Mouse (Mus musculus) layer of hippocampus, postnatal 36 days (tissue): Measurements from ENCODE around the gene Snx20. TPM values are rescaled to one million over a fixed set of nuclear protein-coding genes. Genes with fewer than 3 reads are reported as not detected.

Experiments
- DNase-seq, 2 experiments: peaks; one replicate each; pipeline ENCODE4 v3.0.0; 2022
- total RNA-seq, 2 experiments: library from RNA; stranded (reverse); gene quantifications; 2 replicates each; pipeline ENCODE4 v1.2.3; 2021

The Snx20 gene
- total RNA-seq, 2 experiments from 2014 or later: 1.2 to 1.6 TPM

DNA sequence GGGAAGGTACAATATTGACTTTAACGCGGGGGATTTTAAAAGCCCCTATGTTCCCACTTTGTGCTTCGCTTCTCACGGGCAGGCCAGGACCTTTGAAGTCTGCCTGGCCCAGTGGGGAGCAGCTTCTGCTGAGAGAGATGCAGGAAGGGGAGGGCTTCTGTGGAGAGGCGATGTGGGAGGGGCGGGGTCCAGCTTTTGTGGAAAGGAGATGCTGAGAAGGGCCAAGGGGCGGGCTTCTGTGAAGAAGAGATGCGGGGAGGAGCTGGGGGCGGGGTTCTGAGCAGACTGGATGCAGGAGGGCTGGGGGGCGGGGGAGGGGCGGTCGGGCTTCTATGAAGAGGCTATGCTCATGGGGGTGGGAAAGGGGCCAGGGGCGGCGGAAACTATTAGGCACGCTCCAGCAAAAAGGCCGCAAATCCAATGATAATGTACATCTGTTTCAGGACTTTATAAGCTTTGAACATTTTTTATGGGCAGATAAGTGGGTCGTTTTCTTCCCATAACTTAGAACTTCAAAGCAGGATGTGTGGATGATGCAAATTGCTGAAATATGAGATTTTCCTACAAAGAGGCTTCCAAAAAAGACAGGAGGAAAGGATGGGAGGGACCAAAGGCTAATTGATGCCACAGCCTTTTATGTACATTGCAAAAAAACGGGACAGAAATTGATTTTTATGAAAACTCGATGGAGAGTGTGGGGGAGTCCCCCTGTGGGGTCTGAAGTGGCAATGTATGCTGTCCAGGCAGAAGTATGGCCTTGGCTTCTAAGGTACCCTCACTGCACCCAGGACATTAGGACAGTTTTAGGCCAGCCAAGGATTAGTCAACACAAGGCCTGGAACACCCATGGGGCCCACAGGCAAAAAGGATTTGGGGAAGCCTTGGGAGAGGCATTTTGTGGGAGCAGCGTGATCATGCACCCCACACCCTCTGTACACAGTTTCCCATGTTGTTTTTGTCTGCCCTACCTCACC, 31.6 kb downstream of the Snx20 start:
- no peak for DNase-seq

DNA sequence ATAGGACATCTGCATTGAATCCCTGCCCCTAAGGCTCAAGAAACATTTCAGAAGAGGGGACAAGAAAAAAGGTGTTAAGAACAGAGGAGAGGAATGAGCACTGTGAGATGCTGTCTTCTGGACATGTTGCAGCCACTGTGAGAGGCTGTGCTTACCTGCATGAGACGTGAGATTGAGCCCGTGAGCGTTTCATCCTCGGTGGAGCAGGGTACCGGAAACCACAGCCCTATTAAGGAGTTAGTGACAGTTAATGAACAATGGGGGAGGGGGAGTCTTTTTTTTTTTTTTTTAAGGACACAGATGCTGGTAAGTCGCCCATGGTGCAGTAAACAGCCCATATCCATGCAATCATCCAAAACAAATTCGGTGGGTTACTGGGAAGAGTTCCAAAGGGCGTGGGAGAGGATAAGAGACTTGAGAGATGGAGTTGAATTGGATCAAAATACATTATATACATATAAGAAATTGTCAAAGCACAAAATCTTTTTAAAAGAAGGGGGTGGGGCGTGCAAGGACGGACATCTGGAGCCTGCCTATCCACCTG, 32.4 kb downstream of the Snx20 start:
- DNase-seq: no peak

- DNase-seq: no peak
These were observed 36.4 kb downstream of the Snx20 start for GRCm38 (mm10) chr8:88599491-88599890.

DNA sequence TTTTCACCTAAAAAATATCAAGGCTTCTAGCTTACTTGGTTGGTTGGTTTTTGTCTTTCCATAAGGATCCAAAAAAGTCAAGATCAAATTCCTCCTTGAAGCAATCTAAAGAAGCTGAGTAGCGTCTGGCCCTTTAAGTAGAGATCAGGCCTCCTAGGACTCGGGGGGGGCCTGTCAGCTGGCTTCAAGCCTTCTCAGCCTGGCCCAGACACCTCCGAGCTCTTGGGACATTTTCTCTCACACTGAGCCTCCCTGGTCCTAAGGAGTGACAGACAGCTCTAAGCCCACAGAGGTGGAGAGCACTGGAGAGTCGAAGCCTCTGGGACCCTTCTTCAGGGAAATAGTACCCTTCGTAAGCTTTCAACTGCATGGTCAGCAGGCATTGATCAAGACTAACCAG, 37.4 kb downstream of the Snx20 start:
- no peak for DNase-seq

- DNase-seq: no peak
These were observed 39.9 kb downstream of the Snx20 start for GRCm38 (mm10) chr8:88596042-88596441.

- no peak for DNase-seq
These were observed 42.0 kb downstream of the Snx20 start for GRCm38 (mm10) chr8:88593947-88594346.

DNA sequence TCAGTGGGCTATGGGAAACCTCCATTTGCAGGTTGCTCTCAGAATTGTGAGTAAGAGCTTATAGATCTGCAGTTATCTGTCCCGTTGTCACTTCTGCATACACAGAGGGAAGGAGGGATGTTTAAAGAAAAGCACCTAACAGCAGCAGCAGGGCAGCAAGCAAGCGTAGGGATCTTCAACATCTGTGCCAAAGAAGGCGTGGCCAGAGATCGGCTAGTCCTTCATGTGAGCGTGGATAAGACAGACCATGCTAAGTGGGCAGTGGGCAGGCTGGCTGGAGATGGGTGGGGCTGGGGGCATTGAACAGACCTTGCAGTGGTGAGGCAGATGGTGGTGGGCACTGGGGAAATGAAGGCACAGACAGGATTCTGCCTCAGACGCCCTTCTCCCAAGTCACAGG, 45.7 kb downstream of the Snx20 start:
- DNase-seq: no peak

- no peak for DNase-seq
These were observed 47.6 kb downstream of the Snx20 start for GRCm38 (mm10) chr8:88588205-88588889.

DNA sequence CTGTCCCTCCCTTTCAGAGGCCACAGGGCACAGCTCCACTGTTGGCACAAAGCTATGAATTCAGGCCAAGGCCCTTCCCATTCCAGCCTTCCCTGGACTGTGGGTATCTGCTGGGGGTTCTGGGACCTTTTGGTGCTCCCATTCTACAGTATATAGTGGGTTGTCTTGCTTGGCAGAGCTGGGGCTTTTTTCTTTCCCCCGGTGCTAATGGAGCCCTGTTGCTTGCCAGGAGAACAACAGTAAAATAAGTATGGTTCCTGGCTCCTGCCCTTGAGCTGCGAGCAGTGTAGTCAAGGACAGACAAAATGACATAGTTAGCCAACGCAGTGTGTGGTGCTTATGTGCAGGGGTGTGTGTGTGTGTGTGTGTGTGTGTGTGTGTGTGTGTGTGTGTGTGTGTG, 52.1 kb downstream of the Snx20 start:
- DNase-seq: no peak

DNA sequence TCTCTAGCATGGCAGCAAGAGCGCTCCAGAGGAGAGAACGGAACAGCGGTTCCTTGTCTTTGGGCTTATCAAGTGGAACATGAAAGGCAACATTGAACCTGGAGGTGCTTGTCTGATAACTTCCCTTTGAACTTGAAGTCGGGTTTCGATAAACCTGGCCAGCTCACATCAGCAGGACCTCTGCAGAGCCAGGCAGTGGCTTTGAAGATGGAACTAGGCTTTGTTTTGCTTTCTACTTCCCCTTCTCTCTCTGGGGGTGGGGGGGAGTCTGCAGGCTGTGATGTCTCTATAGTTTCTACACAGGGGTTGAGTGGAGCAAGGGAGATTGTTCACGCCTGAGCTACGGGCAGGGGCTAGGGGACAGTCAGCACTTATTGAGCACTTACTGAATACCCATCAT, 55.1 kb downstream of the Snx20 start:
- DNase-seq: no peak

GRCm38 (mm10) chr8:88579668-88580330, 56.1 kb downstream of the Snx20 start:
- no peak for DNase-seq

DNA sequence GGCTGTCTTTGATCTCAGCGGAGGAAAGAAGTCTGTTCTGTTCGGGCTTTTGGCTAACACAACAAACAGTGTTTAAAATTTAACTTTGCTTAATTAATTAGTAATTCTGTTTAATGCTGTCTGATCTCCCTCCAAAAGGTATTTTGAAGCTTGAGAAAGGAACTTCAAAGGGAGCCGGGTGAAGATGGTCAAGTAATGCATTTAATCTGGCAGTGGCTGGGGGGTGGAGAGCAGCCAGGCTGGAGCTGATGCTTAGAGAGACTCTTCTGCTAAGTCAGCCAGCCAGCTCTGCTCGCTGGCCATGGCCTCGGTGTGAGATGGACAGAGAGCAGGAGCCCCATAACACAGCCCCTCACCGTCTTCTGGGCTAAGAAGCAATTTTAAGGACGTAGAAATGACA, 56.7 kb downstream of the Snx20 start:
- DNase-seq: no peak

DNA sequence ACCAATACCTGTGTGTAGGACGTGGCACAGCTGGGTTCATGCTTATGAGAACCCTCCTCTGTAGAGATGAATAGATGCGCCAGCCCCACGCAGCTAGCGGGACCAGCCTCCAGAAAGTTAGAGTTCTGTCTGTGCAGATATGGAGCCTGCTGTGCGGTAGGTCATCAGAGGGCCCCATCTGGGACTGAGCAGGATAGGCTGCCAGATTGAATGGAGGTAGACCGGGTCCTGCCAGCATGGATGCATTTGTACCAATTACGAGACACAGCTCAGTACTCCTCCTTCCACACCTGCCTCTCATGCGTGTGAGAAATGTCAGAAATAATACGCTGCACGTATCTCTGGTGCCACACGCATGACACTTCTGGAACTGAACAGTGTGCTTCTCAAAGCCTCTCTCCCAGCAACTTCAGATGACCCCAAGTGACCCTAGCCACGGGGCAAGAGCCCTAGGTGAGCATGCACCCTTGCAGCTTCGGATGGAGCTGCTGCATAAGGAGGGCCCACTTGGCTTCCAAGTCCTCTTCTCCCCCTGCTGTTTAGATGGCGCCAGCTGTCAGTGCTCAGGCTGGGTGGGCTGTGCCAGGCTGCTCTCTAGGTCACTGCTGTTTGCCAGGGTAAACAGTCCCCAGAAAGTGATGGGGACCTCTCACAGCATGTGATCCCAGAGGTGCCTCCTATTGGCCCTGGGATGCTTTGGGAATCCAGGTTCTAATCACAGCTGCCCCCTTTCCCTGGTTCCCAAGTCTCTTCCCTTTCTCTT, 57.3 kb downstream of the Snx20 start:
- DNase-seq: no peak

- no peak for DNase-seq
These were observed 58.3 kb downstream of the Snx20 start for GRCm38 (mm10) chr8:88577666-88578065.

Other genes with a start within 250 kb of the Snx20 start
- 10 to 100 TPM; 10.1 to 11.9 TPM for gene Nkd1, start 114.8 kb downstream of the Snx20 start, total RNA-seq
- under 1 TPM; 0.27 to 0.30 TPM for gene Nod2, start 11.2 kb upstream of the Snx20 start, total RNA-seq
- gene Cyld, start 60.9 kb upstream of the Snx20 start, total RNA-seq: 10 to 100 TPM; 83.1 to 89.8 TPM